Mouse (Mus musculus) spleen, adult 2 months (tissue): ENCODE results near the gene Zyx. TPM values are rescaled to one million over a fixed set of nuclear protein-coding genes. Genes with fewer than 3 reads are reported as not detected.
A peak's percentile ranks its signal among the peaks of the same experiment; 100 is the strongest.

Experiments
- DNase-seq, 2 experiments: peaks; one replicate each; pipeline versions ENCODE4 v3.0.0 to v3.0.0-alpha.2; 2012 to 2021; ENCODE audit warnings: low spot score in 2 of 2, low read depth in 1 of 2
- H3K27ac ChIP-seq: fragments of 200-500 bp; 2 replicates; pipeline ENCODE4 v1.5.1; 2012; ENCODE audit warnings: low read length, inconsistent platforms; ENCODE audit not compliant: insufficient read depth
- H3K27me3 ChIP-seq: fragments of 200-500 bp; 2 replicates; pipeline ENCODE4 v1.6.1; 2012; ENCODE audit warnings: mild to moderate bottlenecking, moderate library complexity, low read length, inconsistent platforms; ENCODE audit not compliant: control insufficient read depth, insufficient read depth
- H3K36me3 ChIP-seq: fragments of 200-500 bp; 2 replicates; pipeline ENCODE4 v1.6.1; 2012; ENCODE audit warnings: mild to moderate bottlenecking, low read length, inconsistent platforms; ENCODE audit not compliant: control insufficient read depth, insufficient read depth
- H3K4me1 ChIP-seq: fragments of 200-500 bp; 2 replicates; pipeline ENCODE4 v1.6.1; 2011; ENCODE audit warnings: inconsistent platforms; ENCODE audit not compliant: control insufficient read depth, insufficient read depth, insufficient read length
- H3K4me3 ChIP-seq: fragments of 200-500 bp; 2 replicates; pipeline ENCODE4 v1.5.1; 2011; ENCODE audit warnings: mild to moderate bottlenecking, inconsistent platforms; ENCODE audit not compliant: insufficient read depth, insufficient read length; ENCODE audit errors: extremely low read depth
- CTCF ChIP-seq: fragments of 200-500 bp; IDR thresholded peaks from 2 replicates; pipeline ENCODE4 v1.5.1; 2011; ENCODE audit warnings: mild to moderate bottlenecking, inconsistent platforms; ENCODE audit not compliant: insufficient read depth, insufficient read length, insufficient replicate concordance; ENCODE audit errors: extremely low read depth
- POLR2A ChIP-seq: fragments of 200-500 bp; IDR thresholded peaks from 2 replicates; pipeline ENCODE4 v1.6.1; 2011; ENCODE audit warnings: low read depth, low read length, inconsistent platforms
- WGBS: fragments of 180-500 bp; shearing (Covaris S2); methylation state at CpG from one replicate; pipeline ENCODE4 v1.1.7; 2018; 5-methylcytosine and 5-hydroxymethylcytosine counted together
- polyA plus RNA-seq: library from polyadenylated mRNA; depleted of rRNA; stranded (reverse); fragments of >200 nt; gene quantifications from 2 replicates; pipeline ENCODE4 v1.2.3, GENCODE M21; 2012

Gene Zyx
- polyA plus RNA-seq, 1 experiment = 184 TPM

DNA sequence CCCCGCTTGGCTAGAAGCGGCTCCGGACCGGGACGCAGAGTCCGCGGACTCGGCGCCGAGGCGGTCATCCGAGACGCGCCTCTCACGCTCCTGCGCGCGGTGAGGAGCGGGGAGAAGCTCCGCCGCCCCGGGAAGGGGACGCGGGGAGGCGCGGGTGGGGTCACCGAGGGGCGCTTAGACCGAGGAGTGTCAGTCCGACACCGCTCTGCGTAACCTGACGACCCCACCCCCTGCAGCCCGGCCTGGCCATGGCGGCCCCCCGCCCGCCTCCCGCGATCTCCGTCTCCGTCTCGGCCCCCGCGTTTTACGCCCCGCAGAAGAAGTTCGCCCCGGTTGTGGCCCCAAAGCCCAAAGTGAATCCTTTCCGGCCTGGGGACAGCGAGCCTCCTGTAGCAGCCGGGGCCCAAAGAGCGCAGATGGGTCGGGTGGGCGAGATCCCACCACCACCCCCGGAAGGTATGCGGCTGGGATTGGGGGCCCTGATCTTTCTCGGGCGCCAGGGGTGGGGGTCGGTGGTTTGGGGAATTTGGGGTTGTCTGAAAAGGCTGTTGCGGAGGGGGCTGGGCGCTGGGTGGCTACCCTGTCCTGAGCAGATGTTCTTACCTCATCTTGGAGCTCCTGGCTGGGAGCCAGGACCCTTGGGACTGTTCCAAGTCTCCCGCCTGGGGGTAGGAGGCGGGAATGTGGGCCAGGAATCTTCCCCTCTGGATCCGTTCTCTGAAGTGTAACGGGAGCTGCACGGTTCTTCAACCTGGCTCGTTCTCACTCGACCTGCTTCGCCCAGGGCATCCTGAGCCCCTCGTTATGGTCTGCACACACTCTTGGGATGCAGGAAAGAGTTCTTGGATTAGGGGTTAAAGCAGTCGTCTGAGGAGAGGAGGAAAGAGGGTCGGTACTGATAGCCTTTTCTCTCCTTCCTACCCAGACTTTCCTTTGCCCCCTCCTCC is 864 bp downstream of the Zyx start:
- Histone ChIP-seq H3K27ac (peak overlapping the region; percentile 69), H3K4me3 (peak overlapping the region; percentile 89), H3K4me1 (peaks cover 21% of the 10 kb centered on the region; the same call in 1 of the 2 replicates), H3K27me3 (no peaks in the 10 kb centered on the region), H3K36me3 (no peaks in the 10 kb centered on the region; the same call in 1 of the 2 replicates)
- TF ChIP-seq POLR2A (peak; percentile 74), CTCF (no peak)
- 3% methylated on average over 70 of the region's 72 CpGs for WGBS
- DNase-seq = no peak

DNA sequence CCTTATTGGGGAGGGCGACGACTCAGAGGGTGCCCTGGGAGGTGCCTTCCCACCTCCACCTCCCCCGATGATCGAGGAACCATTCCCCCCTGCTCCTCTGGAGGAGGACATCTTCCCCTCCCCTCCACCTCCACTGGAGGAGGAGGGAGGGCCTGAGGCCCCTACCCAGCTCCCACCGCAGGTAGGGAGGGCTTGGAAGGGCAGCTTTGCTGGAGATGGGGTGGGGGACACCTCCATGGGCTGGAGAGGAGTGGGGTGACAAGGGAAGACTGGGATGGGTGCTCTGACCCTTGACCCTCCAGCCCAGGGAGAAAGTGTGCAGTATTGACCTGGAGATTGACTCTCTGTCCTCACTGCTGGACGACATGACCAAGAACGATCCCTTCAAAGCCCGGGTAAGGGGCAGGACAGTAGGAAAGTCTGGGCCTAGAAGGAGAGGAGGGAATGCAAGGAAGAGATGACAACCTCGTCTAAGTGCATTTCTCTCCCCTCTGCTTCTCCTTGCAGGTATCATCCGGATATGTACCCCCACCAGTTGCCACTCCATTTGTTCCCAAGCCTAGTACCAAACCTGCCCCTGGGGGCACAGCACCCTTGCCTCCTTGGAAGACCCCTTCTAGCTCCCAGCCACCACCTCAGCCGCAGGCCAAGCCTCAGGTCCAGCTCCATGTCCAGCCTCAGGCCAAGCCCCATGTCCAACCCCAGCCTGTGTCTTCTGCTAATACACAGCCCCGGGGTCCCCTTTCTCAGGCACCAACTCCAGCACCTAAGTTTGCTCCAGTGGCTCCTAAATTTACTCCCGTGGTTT is 1.7 kb downstream of the Zyx start:
- peak overlapping the region; percentile 69 for H3K27ac ChIP-seq
- H3K4me1 ChIP-seq = peaks cover 21% of the 10 kb centered on the region; the same call in 1 of the 2 replicates
- H3K36me3 ChIP-seq = peaks cover 4% of the 10 kb centered on the region
- TF ChIP-seq POLR2A (no peak), CTCF (no peak)
- DNase-seq = no peak
- 29% methylated on average over 13 of the region's 13 CpGs for WGBS
- peak overlapping the region; percentile 89 for H3K4me3 ChIP-seq
- H3K27me3 ChIP-seq = no peaks in the 10 kb centered on the region

DNA sequence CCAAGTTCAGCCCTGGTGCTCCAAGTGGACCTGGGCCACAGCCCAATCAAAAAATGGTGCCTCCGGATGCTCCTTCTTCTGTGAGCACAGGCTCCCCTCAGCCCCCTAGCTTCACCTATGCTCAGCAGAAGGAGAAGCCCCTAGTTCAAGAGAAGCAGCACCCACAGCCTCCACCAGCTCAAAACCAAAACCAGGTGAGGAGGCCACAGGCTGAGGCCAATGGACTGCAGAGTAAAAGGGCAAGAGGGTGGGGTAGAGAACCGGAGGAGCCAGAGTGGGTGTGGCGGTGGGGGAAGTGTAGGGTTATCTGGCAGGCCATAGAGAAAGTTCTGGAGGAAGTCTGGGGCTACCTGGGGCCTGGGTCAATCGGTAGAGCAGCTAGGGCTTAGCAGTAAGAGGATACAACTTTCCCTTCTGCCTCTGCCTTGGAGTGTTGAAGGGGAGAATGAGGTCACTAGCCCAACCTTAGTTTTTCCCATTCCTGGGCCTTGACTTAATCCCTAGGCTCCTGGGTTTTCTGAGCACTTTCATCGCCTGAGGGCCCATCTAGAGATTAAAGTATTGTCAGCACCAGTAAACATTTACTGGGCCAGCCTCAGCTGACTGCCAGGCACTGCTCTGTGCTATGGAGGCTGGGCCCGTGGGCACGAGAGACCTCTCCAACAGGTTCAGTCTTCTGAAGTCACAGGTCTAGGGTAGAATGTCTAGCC is 2.5 kb downstream of the Zyx start:
- TF ChIP-seq CTCF (no peak), POLR2A (no peak)
- peaks cover 10% of the 10 kb centered on the region for H3K36me3 ChIP-seq
- peak in 1 of 2 experiments; percentile 38 for DNase-seq
- no peaks in the 10 kb centered on the region for H3K27me3 ChIP-seq
- H3K4me3 ChIP-seq = peak overlapping the region; percentile 89; the same call in 1 of the 2 replicates
- peak overlapping the region; percentile 17 for H3K27ac ChIP-seq
- peaks cover 21% of the 10 kb centered on the region; the same call in 1 of the 2 replicates for H3K4me1 ChIP-seq
- WGBS = 42% methylated on average over 7 of the region's 7 CpGs

DNA sequence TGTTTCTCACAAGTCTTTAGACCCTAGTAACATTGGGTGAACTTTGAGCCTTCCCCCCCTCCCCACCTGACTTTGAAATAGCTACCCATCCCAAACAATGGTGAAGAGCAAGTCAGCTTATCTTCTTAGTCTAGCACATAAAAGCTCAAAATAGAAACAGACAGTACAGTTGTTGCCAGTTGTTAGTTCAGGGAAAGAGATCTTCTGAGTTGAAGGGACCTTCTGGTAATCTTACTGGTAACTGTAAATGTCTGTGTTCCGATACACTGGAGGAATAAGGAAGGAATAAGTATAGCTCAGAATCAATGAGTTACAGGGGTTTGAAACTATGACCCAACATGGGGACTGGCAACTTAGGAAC is 3.0 kb downstream of the Zyx start:
- peak overlapping the region; percentile 17; the same call in 1 of the 2 replicates for H3K27ac ChIP-seq
- TF ChIP-seq CTCF (no peak), POLR2A (no peak)

DNA sequence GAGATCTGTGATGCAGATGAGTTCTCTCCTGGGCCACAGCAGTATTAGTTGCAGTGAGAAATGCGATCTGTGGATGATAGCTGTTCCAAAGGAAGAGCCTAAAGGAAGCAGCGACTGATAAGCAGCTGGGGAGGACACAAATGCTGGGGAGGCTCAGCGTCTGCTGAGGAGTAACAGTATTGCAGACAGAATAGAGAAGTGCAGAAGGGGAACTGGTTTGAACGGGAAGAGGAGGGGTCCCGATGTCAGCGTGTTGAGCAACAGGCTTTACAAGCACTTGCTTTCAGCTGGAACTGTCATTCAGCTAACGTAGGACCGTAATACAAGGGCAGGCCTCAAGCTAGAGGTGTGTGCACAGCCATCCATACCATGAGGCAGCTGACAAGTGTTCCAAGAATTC is 3.8 kb downstream of the Zyx start:
- Histone ChIP-seq H3K36me3 (peaks cover 17% of the 10 kb centered on the region), H3K4me3 (no peak overlapping the region), H3K4me1 (peaks cover 21% of the 10 kb centered on the region; the same call in 1 of the 2 replicates), H3K27ac (peak overlapping the region; percentile 19), H3K27me3 (no peaks in the 10 kb centered on the region)
- 15% methylated on average over 8 of the region's 8 CpGs for WGBS
- TF ChIP-seq POLR2A (no peak), CTCF (no peak)
- peak in 1 of 2 experiments; percentile 28 for DNase-seq

More for the DNA sequence above, 3.0 kb downstream of the Zyx start:
- Histone ChIP-seq H3K4me1 (peaks cover 21% of the 10 kb centered on the region; the same call in 1 of the 2 replicates), H3K36me3 (peaks cover 11% of the 10 kb centered on the region), H3K4me3 (no peak overlapping the region; the same call in 1 of the 2 replicates), H3K27me3 (no peaks in the 10 kb centered on the region)
- no peak for DNase-seq
- WGBS = 73% methylated on average over 1 of the region's 1 CpGs
